Mouse (Mus musculus) olfactory bulb, adult 2 months (tissue): ENCODE results near the gene Stk24.

Experiments used
- CTCF ChIP-seq: fragments of 200-500 bp; IDR thresholded peaks from 2 replicates; pipeline ENCODE4 v1.5.1; 2012; ENCODE audit warnings: low read depth, mild to moderate bottlenecking, low read length, moderate library complexity; ENCODE audit not compliant: insufficient read depth
- POLR2A ChIP-seq: fragments of 200-500 bp; IDR thresholded peaks from 2 replicates; pipeline ENCODE4 v1.6.1; 2012; ENCODE audit warnings: mild to moderate bottlenecking, low read depth, low read length, moderate library complexity; ENCODE audit not compliant: insufficient read depth

GRCm38 (mm10) chr14:121378243-121379115 is 1.3 kb downstream of the Stk24 start:
- no peak for TF ChIP-seq CTCF
- no peak for TF ChIP-seq POLR2A
